Mouse (Mus musculus): Measurements from ENCODE around the gene Serac1.

GRCm38 (mm10) chr17:6008590-6008989, 71.0 kb downstream of the Serac1 start:
- TF ChIP-seq POLR2A (IDR thresholded peaks at IDR 0.05; ENCODE audit: borderline replicate concordance, extremely low read depth, low read depth, low read length) = no peak
- no peak for TF ChIP-seq CTCF (IDR thresholded peaks at IDR 0.05; ENCODE audit: insufficient read depth, low read length)

Data from lung, adult 2 months (tissue).